Mouse (Mus musculus): ENCODE measurements around the gene Tob2. TPM values are rescaled to one million over a fixed set of nuclear protein-coding genes. Genes with fewer than 3 reads are reported as not detected.
A peak's percentile ranks its signal among the peaks of the same experiment; 100 is the strongest.

Gene Tob2
- polyA plus RNA-seq, 2 experiments = 5.1 to 5.6 TPM

DNA sequence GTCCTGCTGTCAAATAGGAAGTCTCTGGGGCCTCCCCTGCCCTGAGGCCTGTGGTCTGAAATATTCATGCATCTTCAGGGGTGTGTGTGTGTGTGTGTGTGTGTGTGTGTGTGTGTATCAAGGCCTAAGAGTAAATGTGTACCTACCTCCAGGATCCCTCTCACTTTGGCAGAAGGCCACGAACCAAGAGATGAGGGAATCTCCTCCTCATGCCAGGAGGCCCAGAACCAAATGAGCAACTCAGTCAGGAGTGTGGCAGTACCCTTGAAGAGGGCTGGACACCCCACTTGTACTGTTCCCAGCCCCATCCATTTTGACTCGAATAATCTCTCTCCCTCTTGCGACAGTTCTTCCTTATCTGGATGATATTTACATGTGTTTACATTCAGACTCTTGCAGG is 26.4 kb downstream of the Tob2 start:
- TF ChIP-seq EP300 (IDR thresholded peaks at IDR 0.05; ENCODE audit: low read depth) = no peak
- TF ChIP-seq CTCF (IDR thresholded peaks at IDR 0.05; ENCODE audit: low read depth) = no peak
- Histone ChIP-seq H3K36me3 (replicated peaks; ENCODE audit: control insufficient read depth, insufficient read depth, low read depth) (no peaks in the 10 kb centered on the region), H3K27me3 (ENCODE audit: control insufficient read depth, insufficient read depth, low read length) (peaks cover 5% of the 10 kb centered on the region), H3K4me2 (ENCODE audit: low read depth) (no peak overlapping the region), H3K4me3 (ENCODE audit: insufficient read depth in 1 of 2, low read depth in 2 of 2, low read length in 2 of 2) (no peak overlapping the region), H3K4me1 (replicated peaks; ENCODE audit: control insufficient read depth in 2 of 2, insufficient read depth in 2 of 2, low read length in 1 of 2) (peaks cover 2 to 8% of the 10 kb centered on the region in 2 experiments; a peak in 3 of 4 replicates), H3K27ac (no peak overlapping the region), H3K9ac (replicated peaks) (no peak overlapping the region), H3K9me3 (ENCODE audit: control insufficient read depth, low read length) (no peaks in the 10 kb centered on the region)
- DNase-seq (ENCODE audit: low read depth in 3 of 3, low spot score in 3 of 3) (no peak), ATAC-seq (ENCODE audit: insufficient read depth) (no peak)
- 58% methylated on average over 3 of the region's 3 CpGs for WGBS (ENCODE audit: insufficient replicate concordance)

DNA sequence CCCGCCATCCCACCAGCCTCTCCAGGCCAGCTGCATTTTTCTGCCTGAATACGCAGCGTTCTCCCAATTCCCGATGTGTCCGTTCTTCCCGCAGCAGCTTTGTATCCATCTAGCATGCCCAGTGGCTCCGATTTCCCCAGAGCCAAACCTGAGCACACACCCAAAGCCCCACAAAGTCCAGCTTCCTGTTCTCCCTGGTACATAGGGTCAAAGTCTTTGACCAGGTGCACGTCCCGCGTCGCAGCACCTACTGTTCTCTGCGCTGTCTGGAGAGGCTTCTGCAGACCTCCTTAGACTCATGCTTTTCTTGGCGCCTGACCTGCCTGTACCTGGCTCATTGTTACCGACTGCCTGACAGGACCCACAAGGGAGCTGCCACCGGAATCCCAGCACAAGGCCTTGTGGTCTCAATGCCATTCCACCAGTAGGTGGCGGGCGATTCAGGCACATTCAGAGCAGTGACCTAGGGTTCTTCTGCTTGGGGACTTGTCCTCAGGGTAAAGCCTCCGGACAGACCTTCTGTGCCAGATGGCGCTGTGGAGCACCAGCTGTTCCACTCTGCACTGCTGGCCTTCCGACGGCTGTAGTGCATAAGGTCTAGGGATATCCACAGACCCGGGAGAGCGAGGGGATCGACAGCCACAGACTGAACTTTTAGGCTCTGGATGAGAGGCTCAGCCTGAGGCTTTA is 27.3 kb downstream of the Tob2 start:
- Histone ChIP-seq H3K9ac (replicated peaks) (no peak overlapping the region), H3K4me1 (replicated peaks; ENCODE audit: control insufficient read depth in 2 of 2, insufficient read depth in 2 of 2, low read length in 1 of 2) (peaks cover 2 to 8% of the 10 kb centered on the region in 2 experiments; a peak in 3 of 4 replicates), H3K36me3 (replicated peaks; ENCODE audit: control insufficient read depth, insufficient read depth, low read depth) (no peaks in the 10 kb centered on the region), H3K27ac (no peak overlapping the region), H3K4me3 (ENCODE audit: insufficient read depth in 1 of 2, low read depth in 2 of 2, low read length in 2 of 2) (no peak overlapping the region), H3K27me3 (ENCODE audit: control insufficient read depth, insufficient read depth, low read length) (peaks cover 5% of the 10 kb centered on the region), H3K9me3 (ENCODE audit: control insufficient read depth, low read length) (no peaks in the 10 kb centered on the region), H3K4me2 (ENCODE audit: low read depth) (peak overlapping the region; percentile 31)
- ATAC-seq (ENCODE audit: insufficient read depth) (peak; percentile 87), DNase-seq (ENCODE audit: low read depth in 3 of 3, low spot score in 3 of 3) (peak; percentile 80 to 83 (median 82))
- TF ChIP-seq EP300 (IDR thresholded peaks at IDR 0.05; ENCODE audit: low read depth) (no peak), CTCF (IDR thresholded peaks at IDR 0.05; ENCODE audit: low read depth) (peak; percentile 99)
- 17% methylated on average over 24 of the region's 24 CpGs for WGBS (ENCODE audit: insufficient replicate concordance)

DNA sequence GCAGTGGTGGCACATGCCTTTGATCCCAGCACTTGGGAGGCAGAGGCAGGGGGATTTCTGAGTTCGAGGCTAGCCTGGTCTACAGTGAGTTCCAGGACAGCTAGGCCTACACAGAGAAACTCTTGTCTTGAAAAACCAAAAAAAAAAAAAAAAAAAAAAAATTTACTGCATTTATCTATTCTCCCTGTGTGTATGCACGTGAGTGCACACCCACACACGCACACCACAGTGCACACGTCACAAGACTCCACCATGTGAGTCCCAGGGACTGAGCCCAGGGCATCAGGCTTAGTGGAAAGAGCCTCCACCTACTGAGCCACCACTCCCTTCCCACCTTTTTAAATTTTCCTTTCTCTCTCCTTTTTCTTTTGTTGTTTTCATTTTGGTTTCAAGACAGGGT is 28.1 kb downstream of the Tob2 start:
- peaks cover 0 to 6% of the 10 kb centered on the region in 2 experiments; a peak in 2 of 4 replicates for H3K4me1 ChIP-seq (replicated peaks; ENCODE audit: control insufficient read depth in 2 of 2, insufficient read depth in 2 of 2, low read length in 1 of 2)
- DNase-seq (ENCODE audit: low read depth in 3 of 3, low spot score in 3 of 3) (no peak), ATAC-seq (ENCODE audit: insufficient read depth) (no peak)
- no peak overlapping the region for H3K4me3 ChIP-seq (ENCODE audit: insufficient read depth in 1 of 2, low read depth in 2 of 2, low read length in 2 of 2)
- H3K27ac ChIP-seq = no peak overlapping the region
- no peaks in the 10 kb centered on the region for H3K9me3 ChIP-seq (ENCODE audit: control insufficient read depth, low read length)
- TF ChIP-seq EP300 (IDR thresholded peaks at IDR 0.05; ENCODE audit: low read depth) (no peak), CTCF (IDR thresholded peaks at IDR 0.05; ENCODE audit: low read depth) (no peak)
- H3K4me2 ChIP-seq (ENCODE audit: low read depth) = no peak overlapping the region
- WGBS (ENCODE audit: insufficient replicate concordance) = 68% methylated on average over 4 of the region's 4 CpGs
- peaks cover 2% of the 10 kb centered on the region for H3K27me3 ChIP-seq (ENCODE audit: control insufficient read depth, insufficient read depth, low read length)
- H3K36me3 ChIP-seq (replicated peaks; ENCODE audit: control insufficient read depth, insufficient read depth, low read depth) = no peaks in the 10 kb centered on the region
- H3K9ac ChIP-seq (replicated peaks) = no peak overlapping the region

- TF ChIP-seq CTCF (IDR thresholded peaks at IDR 0.05; ENCODE audit: low read depth) = no peak
- TF ChIP-seq EP300 (IDR thresholded peaks at IDR 0.05; ENCODE audit: low read depth) = no peak
- H3K4me3 ChIP-seq (ENCODE audit: insufficient read depth in 1 of 2, low read depth in 2 of 2, low read length in 2 of 2) = no peak overlapping the region
- H3K4me1 ChIP-seq (replicated peaks; ENCODE audit: control insufficient read depth in 2 of 2, insufficient read depth in 2 of 2, low read length in 1 of 2) = 0 out of 4 replicates have a peak, but pooled peaks cover 0 to 2% of the 10 kb centered on the region in 2 experiments
- H3K9ac ChIP-seq (replicated peaks) = no peak overlapping the region
- no peaks in the 10 kb centered on the region for H3K36me3 ChIP-seq (replicated peaks; ENCODE audit: control insufficient read depth, insufficient read depth, low read depth)
- no peak for ATAC-seq (ENCODE audit: insufficient read depth)
- 58% methylated on average over 2 of the region's 2 CpGs for WGBS (ENCODE audit: insufficient replicate concordance)
- H3K4me2 ChIP-seq (ENCODE audit: low read depth) = no peak overlapping the region
- no peaks in the 10 kb centered on the region for H3K9me3 ChIP-seq (ENCODE audit: control insufficient read depth, low read length)
- H3K27me3 ChIP-seq (ENCODE audit: control insufficient read depth, insufficient read depth, low read length) = no peaks in the 10 kb centered on the region; the same call in 1 of the 2 replicates
- DNase-seq (ENCODE audit: low read depth in 3 of 3, low spot score in 3 of 3) = no peak
- H3K27ac ChIP-seq = no peak overlapping the region
Measured at GRCm38 (mm10) chr15:81829208-81829580, 29.4 kb downstream of the Tob2 start.

GRCm38 (mm10) chr15:81828426-81829207 is 30.0 kb downstream of the Tob2 start:
- no peak overlapping the region for H3K4me2 ChIP-seq (ENCODE audit: low read depth)
- no peaks in the 10 kb centered on the region for H3K36me3 ChIP-seq (replicated peaks; ENCODE audit: control insufficient read depth, insufficient read depth, low read depth)
- no peaks in the 10 kb centered on the region for H3K27me3 ChIP-seq (ENCODE audit: control insufficient read depth, insufficient read depth, low read length)
- H3K4me1 ChIP-seq (replicated peaks; ENCODE audit: control insufficient read depth in 2 of 2, insufficient read depth in 2 of 2, low read length in 1 of 2) = 0 out of 4 replicates have a peak, but pooled peaks cover 0 to 2% of the 10 kb centered on the region in 2 experiments
- H3K27ac ChIP-seq = no peak overlapping the region
- no peak overlapping the region for H3K4me3 ChIP-seq (ENCODE audit: insufficient read depth in 1 of 2, low read depth in 2 of 2, low read length in 2 of 2)
- no peaks in the 10 kb centered on the region for H3K9me3 ChIP-seq (ENCODE audit: control insufficient read depth, low read length)
- ATAC-seq (ENCODE audit: insufficient read depth) = no peak
- WGBS (ENCODE audit: insufficient replicate concordance) = 67% methylated on average over 7 of the region's 7 CpGs
- no peak for DNase-seq (ENCODE audit: low read depth in 3 of 3, low spot score in 3 of 3)
- no peak overlapping the region for H3K9ac ChIP-seq (replicated peaks)
- TF ChIP-seq CTCF (IDR thresholded peaks at IDR 0.05; ENCODE audit: low read depth) = no peak
- TF ChIP-seq EP300 (IDR thresholded peaks at IDR 0.05; ENCODE audit: low read depth) = no peak

Measured in liver, embryonic 14.5 days (tissue).